Mouse (Mus musculus): ENCODE results near the gene Ppp1r2.
A peak's percentile ranks its signal among the peaks of the same experiment; 100 is the strongest.

The Ppp1r2 gene

DNA sequence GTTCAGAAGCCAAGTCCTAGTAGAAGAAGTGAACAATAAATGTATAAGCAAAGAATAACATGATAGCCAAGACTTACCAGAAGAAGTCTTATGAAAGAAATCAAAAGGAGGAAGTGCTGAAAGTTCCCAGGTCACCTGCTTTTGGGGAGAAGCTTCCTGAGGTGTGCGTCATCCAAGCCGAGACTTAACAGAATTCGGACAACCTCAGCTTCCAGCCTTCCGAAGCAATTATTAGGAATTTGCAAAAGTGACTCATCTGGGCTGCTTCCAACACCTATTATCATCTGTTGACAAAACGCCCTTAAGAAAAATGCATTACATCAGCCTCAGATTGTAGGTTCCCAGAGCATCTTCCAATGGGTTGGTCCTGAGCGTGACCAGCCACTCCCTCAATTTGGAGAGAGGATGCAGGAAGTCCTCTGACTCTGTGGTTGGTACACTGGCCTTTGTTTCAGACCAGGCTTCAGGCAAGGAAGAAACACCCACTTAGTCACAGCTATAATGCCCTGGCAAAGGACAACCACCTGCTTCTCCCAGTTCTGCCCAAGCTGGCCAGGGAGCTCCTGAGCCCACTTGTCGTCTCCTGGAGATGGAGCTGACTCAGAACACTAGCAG lies 15.8 kb upstream of the Ppp1r2 start:
- peak in 1 of 2 experiments; percentile 28 for DNase-seq (ENCODE audit: low spot score in 2 of 2)

DNA sequence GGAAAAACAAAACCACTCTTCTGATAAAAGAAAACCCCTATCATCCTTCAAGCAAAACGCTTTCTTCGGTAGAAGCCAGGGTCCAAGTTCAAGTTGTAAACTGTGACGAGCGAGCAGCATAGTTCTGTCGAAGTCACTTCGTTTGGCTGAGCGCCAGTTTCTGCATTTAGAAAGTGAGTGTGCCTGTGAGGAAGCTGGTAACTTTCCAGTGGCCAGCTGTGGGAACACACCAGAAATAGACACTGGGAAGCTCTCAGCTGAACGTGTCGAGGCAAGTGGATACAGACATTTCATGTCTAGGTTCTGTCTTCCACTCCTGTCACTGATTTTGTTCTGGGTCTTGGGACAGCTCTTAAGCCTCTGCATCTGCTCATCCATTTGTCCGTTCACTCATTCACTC lies 15.2 kb upstream of the Ppp1r2 start:
- DNase-seq (ENCODE audit: low spot score in 2 of 2), result peak; percentile 46 to 77

DNA sequence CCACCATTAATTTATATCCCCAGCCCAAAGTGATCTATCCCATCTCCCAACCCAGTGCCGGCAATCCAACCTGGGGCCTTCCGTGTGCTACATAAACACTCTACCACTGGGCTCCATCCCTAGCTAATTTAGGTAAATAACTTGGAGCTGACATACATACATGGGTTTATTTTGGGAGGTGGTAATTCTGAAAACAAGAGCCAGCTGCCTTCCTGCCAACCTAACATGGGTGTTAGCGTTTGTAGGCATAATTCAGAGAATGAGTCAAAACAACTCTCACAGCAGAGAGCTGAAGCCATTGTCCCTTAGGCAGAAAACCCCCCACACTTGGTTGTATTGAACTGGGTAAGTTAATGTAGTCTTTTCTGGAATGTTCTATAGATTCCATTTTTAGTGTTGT lies 12.6 kb upstream of the Ppp1r2 start:
- DNase-seq (ENCODE audit: low spot score in 2 of 2), result no peak

DNA sequence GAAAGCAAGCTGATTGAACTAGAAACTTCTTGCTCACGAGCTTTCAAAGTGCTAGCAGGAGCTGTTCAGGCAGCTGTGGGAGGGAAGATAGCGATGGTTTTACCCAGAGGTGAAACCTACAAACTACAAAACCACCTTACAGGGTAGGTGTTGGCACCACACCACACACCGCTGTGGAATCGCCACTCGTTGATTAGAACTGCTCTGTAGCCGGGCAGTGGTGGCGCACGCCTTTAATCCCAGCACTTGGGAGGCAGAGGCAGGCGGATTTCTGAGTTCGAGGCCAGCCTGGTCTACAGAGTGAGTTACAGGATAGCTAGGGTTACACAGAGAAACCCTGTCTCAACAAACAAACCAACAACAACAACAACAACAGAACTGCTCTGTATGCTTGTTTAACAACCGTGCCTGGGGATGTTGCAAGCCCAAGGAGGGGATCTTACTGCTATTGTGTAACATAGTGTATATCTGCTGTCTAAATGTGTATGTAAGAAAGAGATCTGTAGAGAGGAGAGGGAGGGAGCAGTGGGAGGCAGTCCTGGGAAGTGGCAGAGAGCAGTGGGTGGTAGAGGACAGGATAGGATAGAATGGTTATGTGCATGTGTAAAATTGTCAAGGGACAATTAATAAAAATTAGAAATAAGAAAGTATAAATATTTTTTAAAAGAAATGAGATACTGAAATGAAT lies 11.9 kb upstream of the Ppp1r2 start:
- DNase-seq (ENCODE audit: low spot score in 2 of 2), result no peak

DNA sequence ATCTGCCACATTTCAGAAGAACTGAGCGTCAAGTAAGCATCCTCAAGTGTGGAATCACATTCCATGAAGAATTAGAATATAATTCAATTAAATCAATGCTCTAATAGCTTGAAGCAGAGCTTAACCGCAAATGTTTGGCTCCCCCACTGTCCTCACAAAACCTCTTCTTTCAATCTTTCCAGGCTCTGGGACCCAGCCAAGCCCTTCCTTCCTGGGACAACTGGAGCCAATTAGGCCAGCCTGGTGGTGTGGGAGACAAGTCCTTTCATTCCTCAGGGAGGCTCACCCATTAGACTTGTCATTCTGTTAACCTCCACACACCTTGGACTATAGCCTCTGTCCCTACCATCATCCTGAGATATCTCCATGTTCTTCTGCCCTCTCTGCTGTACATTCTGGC lies 6.9 kb upstream of the Ppp1r2 start:
- DNase-seq (ENCODE audit: low spot score in 2 of 2), result peak in 1 of 2 experiments; percentile 17

DNA sequence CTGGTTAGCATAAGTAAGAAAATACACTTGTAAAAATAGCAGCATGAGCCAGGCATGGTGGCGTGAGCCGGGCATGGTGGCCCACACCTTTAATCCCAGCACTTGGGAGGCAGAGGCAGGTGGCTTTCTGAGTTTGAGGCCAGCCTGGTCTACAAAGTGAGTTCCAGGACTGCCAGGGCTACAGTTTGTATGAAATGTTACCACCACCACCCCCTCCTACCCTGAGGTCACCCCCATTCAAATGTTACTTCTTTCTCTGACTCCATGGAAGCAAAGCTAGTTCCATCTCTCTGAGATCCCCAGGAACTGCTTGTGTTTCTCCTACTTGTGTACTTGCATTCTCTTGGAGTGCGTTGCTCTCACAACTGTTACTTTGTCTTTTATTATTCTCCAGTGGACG lies 5.1 kb upstream of the Ppp1r2 start:
- DNase-seq (ENCODE audit: low spot score in 2 of 2), result no peak

DNA sequence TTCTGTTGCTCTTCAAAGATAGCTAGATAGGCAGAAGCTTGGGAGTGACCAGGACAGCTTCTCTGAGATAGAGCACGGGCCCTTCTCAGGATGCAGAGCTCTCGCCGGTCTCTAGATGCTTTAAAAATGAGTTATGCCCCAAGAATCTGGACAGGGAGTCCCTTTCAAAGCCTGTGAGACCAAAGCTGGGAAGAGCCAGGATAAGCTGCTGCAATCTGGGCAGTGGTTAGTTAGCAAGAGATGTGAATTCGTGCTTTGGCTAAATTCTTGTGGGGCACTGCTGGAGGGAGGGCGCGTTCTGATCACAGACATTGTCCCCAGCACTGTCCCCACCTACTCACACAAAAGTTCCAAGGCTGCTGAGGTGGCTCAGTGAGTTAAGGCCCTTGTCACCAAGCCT lies 3.5 kb upstream of the Ppp1r2 start:
- DNase-seq (ENCODE audit: low spot score in 2 of 2), result no peak

DNA sequence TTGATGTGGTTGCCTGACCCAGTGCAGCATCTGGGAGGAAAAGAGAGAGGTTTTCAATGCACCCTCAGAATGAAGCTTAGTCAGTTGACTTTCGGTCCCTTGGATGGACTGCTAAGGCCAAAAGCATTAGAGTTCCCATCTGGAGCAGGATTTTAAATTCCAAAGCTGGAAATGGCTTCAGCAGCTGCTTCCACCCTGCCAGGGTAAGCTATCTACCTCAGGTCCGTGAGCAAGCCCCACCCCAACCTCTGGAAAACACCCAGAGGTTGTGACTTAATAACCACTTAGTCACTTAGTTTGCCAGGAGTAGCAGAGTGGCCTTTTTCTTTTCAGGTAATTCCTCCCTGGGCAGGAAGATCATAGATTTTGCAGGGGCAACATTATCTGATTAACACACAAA lies 3.0 kb upstream of the Ppp1r2 start:
- DNase-seq (ENCODE audit: low spot score in 2 of 2), result no peak

DNA sequence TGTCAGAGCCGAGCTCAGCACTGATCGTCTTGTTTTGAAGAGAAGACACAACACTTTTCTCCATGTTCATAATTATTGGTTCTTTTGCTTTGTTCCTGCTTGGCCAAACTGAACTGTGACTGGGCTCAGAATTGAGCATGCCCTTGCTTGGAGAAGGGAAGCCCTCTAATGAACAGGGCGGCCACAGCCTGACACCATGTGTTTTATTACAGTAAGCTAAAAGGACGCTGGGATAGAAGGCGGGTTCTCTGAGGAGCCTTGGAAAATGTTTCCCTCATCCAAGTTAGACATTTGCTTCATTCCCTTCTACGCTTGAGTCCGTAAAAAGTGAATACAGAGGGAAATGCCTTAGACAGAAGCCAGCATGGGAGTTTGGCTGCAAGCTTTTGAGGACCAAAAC lies 1.9 kb upstream of the Ppp1r2 start:
- DNase-seq (ENCODE audit: low spot score in 2 of 2), result no peak

DNA sequence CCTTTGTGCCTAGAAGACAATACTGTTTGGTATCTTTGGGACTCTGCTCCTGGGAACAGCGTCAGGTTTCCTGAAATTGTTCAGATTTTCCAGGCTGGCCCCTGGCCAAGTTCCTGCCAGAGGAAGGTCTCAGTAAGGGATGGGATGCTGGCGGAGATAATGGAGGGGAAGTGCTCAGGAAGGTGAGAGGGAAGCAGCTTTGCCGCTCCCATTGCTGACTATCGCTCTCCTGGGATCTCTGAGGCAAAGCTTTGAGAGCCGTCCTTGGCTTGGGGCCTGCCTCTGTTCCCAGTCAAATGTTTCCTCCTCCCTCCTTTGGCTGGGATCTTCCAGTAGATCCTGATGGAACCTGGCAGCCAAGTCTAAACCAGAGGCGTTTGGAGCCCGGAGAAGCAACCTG lies 1.5 kb upstream of the Ppp1r2 start:
- peak; percentile 31 to 76 for DNase-seq (ENCODE audit: low spot score in 2 of 2)

DNA sequence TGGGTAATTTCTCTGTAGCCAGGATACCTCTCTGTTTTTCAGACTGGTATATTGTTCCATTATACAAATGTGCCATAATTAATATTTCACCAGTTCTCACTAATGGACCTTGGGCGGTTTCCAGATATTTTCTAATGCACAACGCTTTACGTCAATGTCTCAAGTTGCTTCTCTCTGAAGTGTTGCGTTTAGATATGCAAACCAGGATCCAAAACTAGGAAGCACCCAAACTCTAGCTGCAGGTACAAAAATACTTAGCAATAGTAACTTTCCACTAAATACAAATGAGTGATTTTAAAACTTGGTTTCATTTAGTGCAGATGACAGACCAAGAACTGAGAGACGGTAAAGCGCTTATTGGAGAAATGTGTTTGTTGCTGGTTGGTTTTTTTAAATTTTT lies 993 bp downstream of the Ppp1r2 start:
- no peak for DNase-seq (ENCODE audit: low spot score in 2 of 2)

DNA sequence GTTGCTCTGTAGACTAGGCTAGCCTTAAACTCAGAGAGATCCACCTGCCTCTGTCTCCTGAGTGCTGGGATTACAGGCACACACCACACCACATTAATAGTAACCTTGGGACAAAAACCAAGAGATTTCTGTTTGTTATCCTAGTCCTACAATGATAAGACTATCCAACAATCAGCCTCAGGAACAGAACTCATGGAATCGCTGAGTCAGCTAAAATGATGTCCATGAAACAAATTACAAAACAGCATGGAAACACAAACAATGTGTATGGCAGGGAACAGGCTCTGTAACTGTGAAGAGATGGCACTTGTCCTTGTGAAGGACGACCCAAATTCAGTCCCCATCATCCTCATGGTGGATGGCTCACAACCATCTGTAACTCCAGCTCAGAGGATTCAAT lies 8.4 kb downstream of the Ppp1r2 start:
- DNase-seq (ENCODE audit: low spot score in 2 of 2), result no peak

DNA sequence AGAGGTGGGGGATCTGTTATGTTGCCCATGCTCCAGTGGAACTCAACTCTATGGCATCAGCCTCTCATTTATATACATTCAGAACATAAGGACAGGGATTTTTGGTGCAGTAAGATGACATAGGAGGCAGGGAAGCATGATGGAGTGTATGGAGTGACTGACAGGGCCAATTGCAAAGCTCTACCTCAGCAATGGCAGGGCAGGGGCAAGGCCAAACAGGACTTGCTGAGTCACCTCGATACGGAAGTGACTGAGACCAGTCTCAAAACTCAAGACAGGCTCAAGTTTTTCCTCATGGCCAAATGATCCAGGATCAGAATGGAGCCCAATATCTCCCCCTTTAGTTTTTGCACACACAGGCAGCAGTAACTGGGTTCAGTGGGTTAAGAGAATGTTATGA lies 18.9 kb downstream of the Ppp1r2 start:
- no peak for DNase-seq (ENCODE audit: low spot score in 2 of 2)

DNA sequence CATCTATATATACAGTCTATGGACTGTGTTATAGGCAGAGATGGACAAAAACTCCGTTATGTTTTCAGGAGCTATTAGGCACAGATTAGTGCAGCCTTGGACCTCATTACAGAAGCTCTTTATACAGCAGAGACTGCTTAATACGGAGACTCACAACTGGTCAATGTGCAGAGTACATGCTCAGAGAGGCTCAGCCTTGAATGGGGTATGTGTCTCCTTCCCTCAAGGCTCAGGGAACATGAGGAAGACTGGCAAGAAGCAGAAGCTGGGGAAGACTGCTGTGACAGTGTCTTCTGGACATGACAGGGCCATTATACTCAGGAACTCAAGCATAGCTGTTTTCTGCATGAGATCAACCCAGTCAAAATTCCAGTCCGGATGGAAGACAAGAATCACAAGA lies 19.4 kb downstream of the Ppp1r2 start:
- DNase-seq (ENCODE audit: low spot score in 2 of 2), result no peak

DNA sequence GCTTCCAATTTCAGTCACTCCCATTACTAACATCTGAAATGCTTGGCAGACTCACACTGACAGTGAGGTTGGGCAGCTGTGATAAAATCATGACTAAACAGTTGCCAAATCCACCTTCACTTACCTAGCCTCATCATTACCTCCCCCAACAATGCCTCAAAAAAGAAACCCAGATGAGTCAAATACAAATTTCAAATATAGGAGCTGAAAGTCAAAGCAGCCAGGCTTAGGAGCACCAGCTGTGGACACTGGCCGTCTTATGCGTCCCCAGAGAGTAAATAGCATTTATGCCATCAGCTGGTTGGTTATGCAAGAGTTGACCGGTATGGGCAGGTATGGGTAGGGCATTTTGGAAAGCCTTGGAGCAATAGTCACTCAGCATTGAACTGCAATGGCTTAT lies 25.7 kb downstream of the Ppp1r2 start:
- DNase-seq (ENCODE audit: low spot score in 2 of 2), result no peak

DNA sequence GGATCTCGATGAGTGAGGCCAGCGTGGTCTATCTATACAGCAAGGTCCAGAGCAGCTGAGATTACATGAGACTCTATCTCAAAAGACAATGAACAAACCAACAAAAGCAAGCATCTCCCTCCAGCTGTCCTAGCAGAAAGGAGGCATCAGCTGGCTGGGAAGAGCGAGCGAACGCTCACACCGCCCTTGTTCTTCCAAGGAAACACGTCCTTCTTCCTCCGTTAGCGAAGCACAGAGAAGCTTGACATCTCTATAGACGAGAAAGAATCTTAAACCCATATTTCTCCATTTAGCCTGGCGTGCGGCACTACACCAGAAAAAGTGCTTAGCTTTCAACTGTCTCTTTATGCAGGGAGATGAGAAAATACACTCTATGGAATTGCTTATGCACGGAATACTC lies 26.4 kb downstream of the Ppp1r2 start:
- DNase-seq (ENCODE audit: low spot score in 2 of 2), result no peak

DNA sequence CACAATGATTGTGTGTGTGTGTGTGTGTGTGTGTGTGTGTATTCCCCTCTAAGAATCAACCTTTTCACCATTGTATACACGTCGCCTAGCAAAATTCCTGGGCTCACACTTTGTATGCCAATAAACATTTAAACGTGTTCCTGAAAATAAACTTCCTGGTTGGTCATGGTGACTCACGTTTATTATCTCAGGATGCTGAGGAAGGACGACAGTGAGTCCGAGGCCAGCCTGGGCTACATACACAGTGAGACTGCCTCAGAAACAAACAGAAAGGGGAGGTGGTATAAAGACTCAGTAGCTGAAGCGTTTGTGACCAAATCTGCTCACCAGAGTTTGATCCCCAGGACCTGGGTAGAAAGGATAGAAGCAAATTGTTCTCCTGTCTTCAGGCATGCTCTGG lies 27.6 kb downstream of the Ppp1r2 start:
- DNase-seq (ENCODE audit: low spot score in 2 of 2), result no peak

DNA sequence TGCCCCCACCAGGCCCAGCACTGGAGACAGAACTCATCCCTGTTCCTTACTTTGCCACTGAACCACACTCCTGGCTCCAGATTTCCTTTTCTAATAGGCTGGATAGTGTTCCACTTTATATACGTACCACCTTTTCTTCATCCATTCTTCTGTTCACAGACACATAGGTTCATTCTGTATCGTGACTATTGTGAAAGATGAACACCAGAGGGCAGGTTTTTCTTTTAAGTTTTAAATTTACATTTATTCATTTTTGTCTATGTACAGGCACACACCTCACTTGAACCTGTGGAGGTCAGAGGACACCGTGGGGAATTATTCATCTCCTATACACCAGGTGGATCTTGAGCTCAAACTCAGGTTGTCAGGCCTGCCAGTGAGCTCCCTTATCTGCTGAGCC lies 31.0 kb downstream of the Ppp1r2 start:
- no peak for DNase-seq (ENCODE audit: low spot score in 2 of 2)

DNA sequence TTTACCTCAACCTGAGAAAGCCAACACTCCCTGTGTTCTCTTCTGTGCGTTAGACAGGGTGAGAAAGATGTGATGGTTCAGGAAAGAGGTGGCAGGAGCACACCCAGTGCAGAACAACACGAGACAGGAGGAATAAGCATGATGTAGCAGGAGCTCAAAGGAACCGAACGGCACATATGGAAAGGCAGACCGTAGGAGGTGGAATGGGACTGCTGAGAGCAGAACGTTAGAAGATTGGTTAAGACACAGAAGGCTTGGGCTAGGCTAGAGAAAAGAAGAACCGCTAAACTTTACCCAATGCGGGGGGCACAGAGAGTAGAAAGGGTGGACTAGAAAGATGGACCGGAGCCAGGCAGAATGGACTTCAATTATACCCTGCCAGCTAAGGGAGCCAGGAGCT lies 33.6 kb downstream of the Ppp1r2 start:
- DNase-seq (ENCODE audit: low spot score in 2 of 2), result no peak

DNA sequence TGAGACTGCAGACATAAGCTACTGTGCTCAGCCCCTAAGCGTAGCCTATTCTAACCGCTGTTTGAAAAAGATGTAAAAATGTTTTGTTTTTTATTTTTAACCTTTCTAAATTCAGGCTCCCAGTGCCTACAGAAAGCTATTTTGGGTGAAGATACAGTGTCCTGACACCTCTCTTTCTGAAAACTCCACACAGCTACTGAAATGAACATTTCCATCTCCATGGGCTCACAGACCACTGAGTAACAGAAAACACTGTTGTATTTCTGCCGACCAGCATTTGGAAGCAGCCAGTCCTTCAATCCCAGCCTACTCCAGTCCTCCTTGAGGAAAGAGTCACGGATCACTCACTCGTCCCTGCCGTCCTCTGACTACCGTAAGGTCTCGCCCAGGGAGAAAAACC lies 34.5 kb downstream of the Ppp1r2 start:
- no peak for DNase-seq (ENCODE audit: low spot score in 2 of 2)

DNA sequence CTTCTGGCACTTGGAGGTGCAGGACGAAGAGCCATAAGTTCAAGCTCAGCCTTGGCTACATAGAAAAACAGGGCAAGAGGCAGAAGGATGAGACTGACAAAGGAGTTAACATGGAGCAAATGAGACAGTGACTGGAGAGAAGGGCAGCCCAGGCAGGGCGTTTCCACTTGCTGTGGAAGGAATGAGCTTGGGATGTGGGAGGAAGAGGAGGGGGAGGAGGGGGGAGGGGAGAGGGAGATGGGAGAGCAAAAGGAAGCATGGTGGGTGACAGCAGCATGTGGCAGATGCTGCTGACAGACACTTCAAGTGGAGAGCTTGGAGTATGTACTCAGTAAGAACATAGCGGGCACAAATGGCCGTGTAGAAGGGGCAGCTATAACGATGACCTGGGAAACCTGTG lies 36.8 kb downstream of the Ppp1r2 start:
- DNase-seq (ENCODE audit: low spot score in 2 of 2), result no peak

DNA sequence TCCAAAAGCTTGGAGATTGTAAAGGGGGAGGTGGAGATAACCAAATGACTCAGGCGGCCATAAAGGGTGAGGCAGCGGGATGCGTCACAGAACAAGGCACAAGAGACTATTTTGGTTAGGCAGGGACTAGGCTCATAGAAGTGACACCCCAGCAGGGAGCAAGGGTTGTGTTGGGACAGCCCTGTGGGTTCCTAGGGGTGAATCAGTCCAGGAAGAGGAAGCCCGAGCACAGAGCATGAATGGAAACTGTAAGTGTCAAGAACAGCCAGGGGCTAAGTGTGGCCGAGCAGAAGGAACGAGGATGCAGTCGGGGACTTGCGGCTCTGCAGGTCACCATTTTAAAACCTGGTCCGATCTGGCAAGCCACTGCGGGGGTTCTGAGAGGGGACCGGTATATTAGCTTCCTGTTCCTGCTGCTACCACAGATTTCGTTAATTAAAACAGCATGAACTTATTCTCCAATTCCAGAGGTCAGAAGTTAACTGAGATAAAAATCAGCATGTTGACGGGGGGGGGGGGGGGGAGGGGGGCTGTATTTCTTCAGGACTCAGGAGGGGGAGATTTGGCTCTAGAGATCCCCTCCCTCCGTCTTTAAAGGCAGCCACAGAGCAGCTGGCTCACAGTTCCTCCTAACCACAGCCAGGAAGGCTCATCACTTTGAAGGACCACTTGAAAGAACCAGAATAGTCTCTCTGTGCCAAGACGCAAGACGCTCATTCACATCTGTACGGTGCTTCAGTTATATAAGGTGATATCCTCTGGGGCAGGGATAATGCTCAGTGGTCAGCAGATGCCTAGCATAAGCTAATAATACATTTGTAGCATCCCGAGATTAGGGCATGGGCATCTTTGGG lies 39.4 kb downstream of the Ppp1r2 start:
- DNase-seq (ENCODE audit: low spot score in 2 of 2), result peak in 1 of 2 experiments; percentile 19

All from urinary bladder, postnatal 36 days (tissue).